Mouse (Mus musculus): ENCODE results near the gene Myoc.

Myoc gene

DNA sequence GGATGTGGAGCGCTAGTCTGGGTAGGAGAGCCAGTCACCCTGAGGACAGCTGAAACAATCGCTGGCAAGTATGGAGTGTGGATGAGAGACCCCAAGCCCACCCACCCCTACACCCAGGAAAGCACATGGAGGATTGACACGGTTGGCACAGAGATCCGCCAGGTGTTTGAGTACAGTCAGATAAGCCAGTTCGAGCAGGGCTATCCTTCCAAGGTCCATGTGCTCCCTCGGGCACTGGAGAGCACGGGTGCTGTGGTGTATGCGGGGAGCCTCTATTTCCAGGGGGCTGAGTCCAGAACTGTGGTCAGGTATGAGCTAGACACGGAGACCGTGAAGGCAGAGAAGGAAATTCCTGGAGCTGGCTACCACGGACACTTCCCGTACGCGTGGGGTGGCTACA, 9.5 kb downstream of the Myoc start:
- no peak for DNase-seq (ENCODE audit: low read depth)

- no peak for DNase-seq (ENCODE audit: low read depth)
These were observed 19.2 kb downstream of the Myoc start, which contains the start of gene Myocos for GRCm38 (mm10) chr1:162658119-162658518. Myocos (minus strand) TSS chr1:162658219.

- DNase-seq (ENCODE audit: low read depth), result peak; percentile 39
These were observed 21.4 kb downstream of the Myoc start for GRCm38 (mm10) chr1:162660276-162660860.

- DNase-seq (ENCODE audit: low read depth), result peak; percentile 91
These were observed 26.0 kb downstream of the Myoc start for GRCm38 (mm10) chr1:162664826-162665475.

DNA sequence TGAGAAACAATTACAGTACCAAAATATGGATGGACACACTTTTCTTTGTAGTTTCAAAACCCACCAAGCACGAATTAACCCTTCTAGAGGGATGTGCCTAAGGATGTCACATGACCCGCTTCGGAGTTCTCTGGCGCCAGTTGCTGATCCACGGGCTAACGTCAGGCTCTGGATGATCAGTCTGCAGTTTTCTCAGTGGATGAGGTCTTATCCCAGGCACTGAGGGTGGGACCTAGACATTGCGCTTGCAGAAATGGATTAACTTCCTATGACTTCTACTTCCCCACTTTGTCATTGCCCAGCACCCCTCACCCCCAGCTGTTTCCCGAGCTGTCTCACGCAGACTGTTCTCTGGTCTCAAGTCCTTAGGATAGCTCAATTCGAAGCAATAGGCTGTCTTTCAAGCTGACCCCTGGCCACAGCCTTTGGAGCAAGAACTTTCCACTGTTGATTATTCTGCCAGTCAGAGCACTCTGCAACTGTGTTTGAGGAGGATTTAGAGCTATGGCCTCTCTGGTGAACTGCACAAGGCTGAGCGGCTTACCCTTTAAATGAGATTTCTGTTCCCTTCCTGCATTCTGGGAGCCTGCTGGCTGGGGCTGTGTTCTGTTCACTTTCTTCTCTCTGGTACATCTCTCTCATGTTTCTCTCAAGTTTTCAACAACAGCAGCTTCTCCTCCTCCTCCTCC, 26.7 kb downstream of the Myoc start:
- DNase-seq (ENCODE audit: low read depth), result peak; percentile 33

DNA sequence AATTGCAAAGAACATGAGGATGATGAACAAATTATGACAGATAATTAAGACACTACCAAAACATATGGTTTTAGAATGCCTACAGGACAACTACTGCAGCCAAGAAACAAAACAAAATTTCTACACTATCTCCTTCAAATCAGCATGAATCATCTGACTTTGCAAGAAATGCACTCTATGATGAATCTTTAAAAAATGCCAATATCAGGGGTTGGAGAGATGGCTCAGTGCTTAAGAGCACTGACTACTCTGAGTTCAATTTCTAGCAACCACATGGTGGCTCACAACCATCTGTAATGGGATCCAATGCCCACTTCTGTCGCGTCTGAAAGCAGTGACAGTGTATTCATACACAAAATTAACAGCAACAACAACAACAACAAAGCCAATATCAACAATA, 54.8 kb downstream of the Myoc start:
- DNase-seq (ENCODE audit: low read depth), result peak; percentile 56

DNA sequence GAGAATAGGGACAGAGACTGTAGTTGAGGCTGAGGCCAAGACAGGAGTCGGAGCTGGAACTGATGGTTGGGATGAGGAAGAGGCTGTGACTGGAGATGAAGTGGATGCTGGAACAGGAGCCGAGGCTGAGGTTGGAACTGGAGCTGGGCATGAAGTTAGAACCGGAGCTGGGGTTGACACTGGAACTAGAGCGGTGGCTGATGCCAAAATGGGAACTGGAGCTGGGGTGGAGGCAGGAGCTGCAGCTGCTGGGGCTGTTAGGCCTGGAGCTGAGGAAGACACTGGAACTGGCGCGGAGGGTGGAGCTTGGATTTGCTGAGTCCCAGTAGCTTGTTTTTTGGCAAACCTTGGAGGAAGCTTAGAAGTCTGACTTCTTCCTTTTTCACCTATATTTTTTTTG, 58.9 kb downstream of the Myoc start:
- no peak for DNase-seq (ENCODE audit: low read depth)

All from NIH3T3 (cell line).